Mouse (Mus musculus): ENCODE data around the gene Med15. TPM values are rescaled to one million over a fixed set of nuclear protein-coding genes. Genes with fewer than 3 reads are reported as not detected.

Med15 gene
- polyA plus RNA-seq (2015; fragmentation: Nextera tagmentation; extraction: Ambion mirVana) = 20.2 and 21.1 TPM in 2 replicates

DNA sequence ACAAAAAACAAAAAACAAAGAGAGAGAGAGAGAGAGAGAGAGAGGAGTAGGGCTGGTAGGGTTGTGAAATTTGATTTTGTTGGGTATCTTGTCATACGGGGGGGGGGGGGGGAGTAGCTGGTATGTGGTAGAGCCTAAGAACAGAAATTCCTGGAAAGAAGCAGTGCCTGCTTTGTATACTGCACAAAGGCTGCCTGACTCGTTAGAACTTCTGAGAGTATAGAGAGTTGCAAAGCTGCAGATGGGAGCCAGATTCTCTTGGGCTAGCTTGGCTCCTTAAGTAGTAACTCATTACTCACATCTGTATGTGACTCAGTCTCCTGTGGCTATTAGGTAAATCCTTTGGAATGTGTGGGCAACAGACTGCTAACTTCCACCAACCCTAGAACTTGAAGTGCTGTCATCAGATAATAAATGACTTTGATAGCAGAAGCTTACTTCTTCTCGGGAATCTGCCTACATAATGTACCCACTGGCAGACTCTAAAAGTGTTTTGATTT lies at the start of gene Med15:
Gene Med15, minus strand, starts transcription at position 51 of the 500 bp plus-strand sequence.

DNA sequence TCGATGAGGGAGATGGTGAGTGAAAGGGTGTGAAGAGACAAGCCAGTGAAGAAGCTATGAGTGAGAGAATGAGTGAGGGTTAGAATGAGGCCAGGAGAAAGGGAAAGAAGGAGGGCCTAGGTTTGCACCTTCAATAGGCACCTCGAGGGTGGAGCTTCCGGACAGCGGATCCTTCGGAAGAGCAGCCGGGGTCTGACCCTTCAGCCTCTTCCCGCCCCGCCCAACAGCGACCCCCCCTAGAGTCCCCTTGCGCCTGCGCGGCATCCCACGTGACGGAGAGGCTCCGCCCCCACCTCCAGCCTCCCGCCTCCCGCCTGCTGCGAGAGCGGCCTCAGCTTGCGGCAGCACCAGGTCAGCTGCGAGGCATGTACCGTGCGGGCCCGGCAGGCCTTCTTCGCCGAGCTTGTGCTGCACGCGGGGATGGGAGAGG lies 26.7 kb upstream of the Med15 start, which contains the start of gene Klhl22:
Gene Klhl22, plus strand, starts transcription at position 275 of the 430 bp plus-strand sequence.

DNA sequence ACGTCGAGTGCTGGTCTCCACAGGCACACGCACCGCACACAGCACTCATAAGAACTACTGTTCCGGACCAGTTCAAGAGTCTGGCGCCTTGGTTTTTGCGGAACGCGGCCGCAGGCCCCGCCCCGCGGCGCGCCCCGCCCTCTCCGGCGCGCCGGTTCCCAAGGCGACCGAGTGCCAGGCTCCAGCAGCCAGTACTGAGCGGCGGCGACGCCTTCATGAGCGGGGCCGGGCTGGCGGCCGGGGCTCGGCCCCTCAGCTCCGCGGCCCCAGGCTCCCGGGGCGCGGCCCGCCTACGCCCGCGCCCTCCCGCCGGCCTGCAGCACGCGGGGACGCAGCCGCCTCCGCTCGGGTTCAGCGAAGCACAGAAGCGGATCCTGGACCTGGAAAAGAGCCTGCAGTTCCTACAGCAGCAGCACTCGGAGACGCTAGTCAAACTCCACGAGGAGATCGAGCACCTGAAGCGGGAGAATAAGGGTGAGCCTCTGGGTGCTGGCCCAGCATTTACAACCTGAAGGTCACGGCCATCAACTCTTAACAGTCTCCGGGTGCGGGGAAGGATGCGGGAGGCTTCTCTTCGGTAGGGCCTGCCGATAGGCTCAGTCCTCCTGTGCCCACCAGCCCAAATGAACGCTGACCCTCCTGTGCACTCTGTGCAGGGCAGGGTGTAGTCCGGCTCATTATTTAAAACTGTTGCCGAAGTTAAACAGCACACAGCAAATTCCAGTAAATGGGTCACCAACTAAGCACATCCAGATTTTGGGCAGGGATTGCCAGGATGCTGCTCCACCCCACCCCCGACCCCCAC lies 86.2 kb downstream of the Med15 start, which contains the start of gene Ccdc74a:
Gene Ccdc74a, plus strand, starts transcription at position 161 of the 805 bp plus-strand sequence.

DNA sequence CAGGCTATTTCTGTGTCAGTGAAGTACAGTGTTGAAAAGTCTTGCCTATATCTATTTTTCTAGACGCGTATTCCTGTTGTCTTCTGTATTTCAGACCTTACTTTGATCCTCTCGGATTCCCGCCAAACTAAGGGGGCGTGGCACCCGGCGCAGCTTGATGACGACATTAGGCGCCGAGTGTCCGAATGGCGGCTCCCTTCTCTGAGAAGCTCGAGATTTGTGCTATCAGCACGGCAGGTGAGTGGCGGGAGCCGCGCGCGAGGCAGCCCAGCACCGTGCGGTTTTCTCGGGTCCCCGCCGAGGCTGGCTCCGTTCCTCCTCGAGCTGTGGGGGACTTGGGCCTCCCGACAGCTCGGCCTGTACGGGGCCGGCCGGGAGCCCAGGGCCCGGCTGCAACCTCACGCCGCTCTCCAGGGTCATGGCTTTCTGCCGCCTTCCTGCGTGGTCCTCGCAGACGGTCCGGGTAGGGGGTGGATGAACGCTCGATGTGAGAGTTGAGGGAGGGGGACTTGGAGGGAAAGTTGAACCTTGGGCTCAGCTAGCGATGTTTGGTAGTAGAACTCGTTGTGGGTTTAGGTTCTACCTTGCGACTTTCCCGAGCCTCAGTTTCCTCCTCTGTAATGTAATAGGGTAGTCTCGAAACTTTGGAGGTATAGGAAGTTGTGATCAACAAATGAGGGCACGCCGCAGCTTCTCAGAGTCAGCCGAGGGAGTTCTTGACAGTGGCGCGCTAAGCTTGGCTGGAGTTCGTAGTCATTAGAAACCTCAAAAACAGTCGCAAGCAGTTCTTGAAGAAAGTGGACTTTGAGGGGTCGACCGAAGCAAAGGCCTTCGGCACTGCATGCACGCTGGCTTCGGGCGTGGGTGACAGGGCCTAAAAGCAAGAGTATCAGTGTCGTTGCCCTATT lies 113.2 kb downstream of the Med15 start, which contains the start of gene Smpd4:
Gene Smpd4, plus strand, starts transcription at position 157 of the 908 bp plus-strand sequence.

Other genes with a start within 250 kb of the Med15 start
- gene Aifm3, start 243.3 kb downstream of the Med15 start, polyA plus RNA-seq (2015; fragmentation: Nextera tagmentation; extraction: Ambion mirVana) = 0.96 and 1.1 TPM in 2 replicates
- gene Lztr1, start 224.2 kb downstream of the Med15 start, polyA plus RNA-seq (2015; fragmentation: Nextera tagmentation; extraction: Ambion mirVana) = 25.8 and 31.1 TPM in 2 replicates
- gene Thap7, start 201.8 kb downstream of the Med15 start, polyA plus RNA-seq (2015; fragmentation: Nextera tagmentation; extraction: Ambion mirVana) = 30.1 and 31.9 TPM in 2 replicates
- gene Lrrc74b, start 171.6 kb downstream of the Med15 start, polyA plus RNA-seq (2015; fragmentation: Nextera tagmentation; extraction: Ambion mirVana) = 2.1 and 2.7 TPM in 2 replicates
- 5.7 and 6.2 TPM in 2 replicates for gene P2rx6, start 171.0 kb downstream of the Med15 start, polyA plus RNA-seq (2015; fragmentation: Nextera tagmentation; extraction: Ambion mirVana)
- 3.6 and 3.7 TPM in 2 replicates for gene Slc7a4, start 149.7 kb downstream of the Med15 start, polyA plus RNA-seq (2015; fragmentation: Nextera tagmentation; extraction: Ambion mirVana)
- gene Smpd4, start 113.5 kb downstream of the Med15 start, polyA plus RNA-seq (2015; fragmentation: Nextera tagmentation; extraction: Ambion mirVana) = 6.6 and 7.0 TPM in 2 replicates
- gene Ccdc74a, start 86.4 kb downstream of the Med15 start, polyA plus RNA-seq (2015; fragmentation: Nextera tagmentation; extraction: Ambion mirVana) = 2.9 TPM in 2 replicates
- 40.6 and 43.2 TPM in 2 replicates for gene Klhl22, start 26.7 kb upstream of the Med15 start, polyA plus RNA-seq (2015; fragmentation: Nextera tagmentation; extraction: Ambion mirVana)
- gene Scarf2, start 64.4 kb upstream of the Med15 start, polyA plus RNA-seq (2015; fragmentation: Nextera tagmentation; extraction: Ambion mirVana) = 8.1 and 13.0 TPM in 2 replicates
- gene B830017H08Rik, start 100.2 kb upstream of the Med15 start, polyA plus RNA-seq (2015; fragmentation: Nextera tagmentation; extraction: Ambion mirVana) = not detected in 2 replicates
- 0.38 and 0.86 TPM in 2 replicates for gene Car15, start 105.5 kb upstream of the Med15 start, polyA plus RNA-seq (2015; fragmentation: Nextera tagmentation; extraction: Ambion mirVana)
- 0.12 TPM in 1 of 2 replicates, not detected in the other for gene Gm20518, start 158.8 kb upstream of the Med15 start, polyA plus RNA-seq (2015; fragmentation: Nextera tagmentation; extraction: Ambion mirVana)
- 0.06 TPM in 1 of 2 replicates, not detected in the other for gene Tssk1, start 161.3 kb upstream of the Med15 start, polyA plus RNA-seq (2015; fragmentation: Nextera tagmentation; extraction: Ambion mirVana)
- 27.3 and 28.6 TPM in 2 replicates for gene Dgcr2, start 165.7 kb upstream of the Med15 start, polyA plus RNA-seq (2015; fragmentation: Nextera tagmentation; extraction: Ambion mirVana)
- not detected in 2 replicates for gene Tssk2, start 165.7 kb upstream of the Med15 start, polyA plus RNA-seq (2015; fragmentation: Nextera tagmentation; extraction: Ambion mirVana)
- 16.1 and 17.6 TPM in 2 replicates for gene Ess2, start 178.5 kb upstream of the Med15 start, polyA plus RNA-seq (2015; fragmentation: Nextera tagmentation; extraction: Ambion mirVana)
- not detected in 2 replicates for gene Gsc2, start 182.2 kb upstream of the Med15 start, polyA plus RNA-seq (2015; fragmentation: Nextera tagmentation; extraction: Ambion mirVana)
- gene Slc25a1, start 195.3 kb upstream of the Med15 start, polyA plus RNA-seq (2015; fragmentation: Nextera tagmentation; extraction: Ambion mirVana) = 12.0 and 57.5 TPM in 2 replicates
- not detected in 2 replicates for gene Vpreb2, start 247.5 kb upstream of the Med15 start, polyA plus RNA-seq (2015; fragmentation: Nextera tagmentation; extraction: Ambion mirVana)